Mouse (Mus musculus): ENCODE data around the gene Rbm46. TPM values are rescaled to one million over a fixed set of nuclear protein-coding genes. Genes with fewer than 3 reads are reported as not detected.

The Rbm46 gene
- total RNA-seq, 1 experiment = 2.9 TPM

DNA sequence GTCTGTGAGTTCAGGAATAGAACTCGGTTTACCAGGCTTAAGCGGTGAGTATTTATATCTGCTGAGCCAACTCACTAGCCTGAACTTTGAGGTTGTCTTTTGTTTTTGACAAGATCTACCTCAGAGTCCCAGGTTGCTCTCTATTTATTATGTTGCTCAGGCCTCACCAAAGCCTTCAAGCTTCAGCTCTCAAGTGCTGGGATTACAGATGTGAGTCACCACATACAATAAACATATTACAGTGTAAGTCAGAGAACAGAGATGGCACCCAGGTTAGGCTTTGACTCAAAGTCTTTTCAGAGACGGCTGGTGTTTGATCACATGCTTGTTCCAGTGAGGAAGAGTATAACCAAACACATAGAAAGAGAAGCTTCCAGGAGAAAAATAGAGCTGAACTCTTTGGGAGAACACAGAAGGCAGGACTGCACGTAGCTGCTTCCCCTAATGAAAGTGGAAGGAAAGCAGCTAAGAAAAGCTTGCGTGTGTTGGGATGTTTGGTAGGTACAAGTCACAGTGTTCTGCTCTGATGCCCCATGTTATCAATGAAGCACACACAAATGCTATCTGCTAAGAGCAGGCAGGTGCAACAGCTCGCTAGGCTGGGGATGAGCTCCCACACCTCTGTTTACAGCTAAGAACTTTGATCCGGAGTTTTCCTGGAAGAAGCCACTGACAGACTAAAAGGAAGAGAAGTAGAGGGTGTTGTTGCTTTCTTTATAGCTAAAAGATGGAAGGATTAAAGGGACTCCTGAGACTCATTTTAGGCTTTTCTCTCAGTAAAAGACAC is 65.8 kb downstream of the Rbm46 start:
- Histone ChIP-seq H3K27ac (ENCODE audit: insufficient read depth, low read depth, low read length, poor library complexity, severe bottlenecking) (no peak overlapping the region), H3K9me3 (ENCODE audit: control insufficient read depth, insufficient read depth, low read depth, low read length) (no peaks in the 10 kb centered on the region), H3K9ac (ENCODE audit: insufficient read depth, low read depth, low read length, poor library complexity, severe bottlenecking) (no peak overlapping the region), H3K4me1 (ENCODE audit: control insufficient read depth in 2 of 2, insufficient read depth in 2 of 2, low read length in 2 of 2, poor library complexity in 1 of 2) (no peaks in the 10 kb centered on the region), H3K36me3 (ENCODE audit: control insufficient read depth, insufficient read depth, low read length, poor library complexity, severe bottlenecking) (no peaks in the 10 kb centered on the region), H3K4me3 (ENCODE audit: insufficient read depth in 1 of 2, low read depth in 1 of 2, low read length in 2 of 2, poor library complexity in 1 of 2, severe bottlenecking in 1 of 2) (no peak overlapping the region)
- no peak for DNase-seq (ENCODE audit: low read depth, low spot score)
- in situ Hi-C loops (cut with MboI; ENCODE audit: low sequenced_read_pairs in 2 of 2, unreplicated experiment in 2 of 2) = no loop called here
- TF ChIP-seq CHD2 (IDR thresholded peaks at IDR 0.05; ENCODE audit: low read depth, low read length) = no peak
- no peak for TF ChIP-seq ZNF384 (IDR thresholded peaks at IDR 0.05; ENCODE audit: low read depth, low read length)
- no peak for TF ChIP-seq MAFK (IDR thresholded peaks at IDR 0.05; ENCODE audit: insufficient read depth, low read depth, low read length)
- no peak for TF ChIP-seq HCFC1 (IDR thresholded peaks at IDR 0.05; ENCODE audit: borderline replicate concordance, insufficient read depth, low read length)
- TF ChIP-seq ZC3H11A (IDR thresholded peaks at IDR 0.05; ENCODE audit: borderline replicate concordance, low read depth, low read length) = no peak

DNA sequence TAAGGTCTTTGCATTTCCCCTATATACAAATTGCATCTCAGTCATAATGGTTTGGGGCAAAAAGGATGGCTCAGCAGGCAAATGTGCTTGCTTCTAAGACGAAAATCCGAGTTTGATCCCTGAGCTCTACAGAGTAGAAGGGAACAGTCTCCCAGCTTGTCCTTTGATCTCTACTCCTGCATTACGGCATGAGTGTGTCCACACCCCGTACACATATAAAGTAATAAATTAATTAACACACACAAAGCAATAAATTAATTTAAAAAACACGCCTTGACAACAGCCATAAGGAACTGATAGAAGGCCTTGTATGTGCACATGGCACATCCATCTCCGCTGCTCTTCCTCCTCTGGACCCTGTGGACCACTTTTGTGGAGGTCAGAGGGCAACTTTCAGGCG is 66.5 kb downstream of the Rbm46 start:
- Histone ChIP-seq H3K4me1 (ENCODE audit: control insufficient read depth in 2 of 2, insufficient read depth in 2 of 2, low read length in 2 of 2, poor library complexity in 1 of 2) (no peaks in the 10 kb centered on the region), H3K36me3 (ENCODE audit: control insufficient read depth, insufficient read depth, low read length, poor library complexity, severe bottlenecking) (no peaks in the 10 kb centered on the region), H3K9ac (ENCODE audit: insufficient read depth, low read depth, low read length, poor library complexity, severe bottlenecking) (no peak overlapping the region), H3K9me3 (ENCODE audit: control insufficient read depth, insufficient read depth, low read depth, low read length) (no peaks in the 10 kb centered on the region), H3K4me3 (ENCODE audit: insufficient read depth in 1 of 2, low read depth in 1 of 2, low read length in 2 of 2, poor library complexity in 1 of 2, severe bottlenecking in 1 of 2) (no peak overlapping the region), H3K27ac (ENCODE audit: insufficient read depth, low read depth, low read length, poor library complexity, severe bottlenecking) (no peak overlapping the region)
- no peak for TF ChIP-seq HCFC1 (IDR thresholded peaks at IDR 0.05; ENCODE audit: borderline replicate concordance, insufficient read depth, low read length)
- no peak for TF ChIP-seq ZNF384 (IDR thresholded peaks at IDR 0.05; ENCODE audit: low read depth, low read length)
- TF ChIP-seq MAFK (IDR thresholded peaks at IDR 0.05; ENCODE audit: insufficient read depth, low read depth, low read length) = no peak
- no peak for TF ChIP-seq ZC3H11A (IDR thresholded peaks at IDR 0.05; ENCODE audit: borderline replicate concordance, low read depth, low read length)
- no peak for TF ChIP-seq CHD2 (IDR thresholded peaks at IDR 0.05; ENCODE audit: low read depth, low read length)
- in situ Hi-C loops (cut with MboI; ENCODE audit: low sequenced_read_pairs in 2 of 2, unreplicated experiment in 2 of 2) = no loop called here
- DNase-seq (ENCODE audit: low read depth, low spot score) = no peak

- Histone ChIP-seq H3K9me3 (ENCODE audit: control insufficient read depth, insufficient read depth, low read depth, low read length) (no peaks in the 10 kb centered on the region), H3K36me3 (ENCODE audit: control insufficient read depth, insufficient read depth, low read length, poor library complexity, severe bottlenecking) (no peaks in the 10 kb centered on the region), H3K27ac (ENCODE audit: insufficient read depth, low read depth, low read length, poor library complexity, severe bottlenecking) (no peak overlapping the region), H3K4me3 (ENCODE audit: insufficient read depth in 1 of 2, low read depth in 1 of 2, low read length in 2 of 2, poor library complexity in 1 of 2, severe bottlenecking in 1 of 2) (no peak overlapping the region), H3K4me1 (ENCODE audit: control insufficient read depth in 2 of 2, insufficient read depth in 2 of 2, low read length in 2 of 2, poor library complexity in 1 of 2) (no peaks in the 10 kb centered on the region), H3K9ac (ENCODE audit: insufficient read depth, low read depth, low read length, poor library complexity, severe bottlenecking) (no peak overlapping the region)
- in situ Hi-C loops (cut with MboI; ENCODE audit: low sequenced_read_pairs in 2 of 2, unreplicated experiment in 2 of 2) = no loop called here
- DNase-seq (ENCODE audit: low read depth, low spot score) = no peak
- TF ChIP-seq ZC3H11A (IDR thresholded peaks at IDR 0.05; ENCODE audit: borderline replicate concordance, low read depth, low read length) (no peak), CHD2 (IDR thresholded peaks at IDR 0.05; ENCODE audit: low read depth, low read length) (no peak), ZNF384 (IDR thresholded peaks at IDR 0.05; ENCODE audit: low read depth, low read length) (no peak), HCFC1 (IDR thresholded peaks at IDR 0.05; ENCODE audit: borderline replicate concordance, insufficient read depth, low read length) (no peak), MAFK (IDR thresholded peaks at IDR 0.05; ENCODE audit: insufficient read depth, low read depth, low read length) (no peak)
Observed at GRCm38 (mm10) chr3:82808323-82808911, 67.9 kb downstream of the Rbm46 start.

DNA sequence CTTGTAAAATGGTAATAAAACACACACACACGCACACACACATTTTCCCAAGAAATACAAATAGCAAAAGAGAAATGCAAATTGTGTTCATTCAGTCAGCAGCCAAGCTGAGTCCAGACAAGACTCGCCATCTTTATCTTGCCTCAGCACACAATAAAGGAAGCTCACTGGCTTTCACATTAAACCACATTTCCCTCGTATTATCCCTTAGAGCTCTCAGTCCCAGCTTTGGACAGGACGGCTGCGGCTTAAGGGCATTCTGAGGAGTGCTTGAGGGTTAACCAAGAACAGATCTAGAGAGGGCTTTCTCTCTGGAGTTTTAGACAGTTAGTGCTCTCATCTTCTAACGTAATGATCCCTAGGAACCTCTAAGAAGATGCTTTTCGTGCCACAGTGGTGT is 71.0 kb downstream of the Rbm46 start:
- Histone ChIP-seq H3K4me3 (ENCODE audit: insufficient read depth in 1 of 2, low read depth in 1 of 2, low read length in 2 of 2, poor library complexity in 1 of 2, severe bottlenecking in 1 of 2) (no peak overlapping the region), H3K36me3 (ENCODE audit: control insufficient read depth, insufficient read depth, low read length, poor library complexity, severe bottlenecking) (no peaks in the 10 kb centered on the region), H3K27ac (ENCODE audit: insufficient read depth, low read depth, low read length, poor library complexity, severe bottlenecking) (no peak overlapping the region), H3K4me1 (ENCODE audit: control insufficient read depth in 2 of 2, insufficient read depth in 2 of 2, low read length in 2 of 2, poor library complexity in 1 of 2) (no peaks in the 10 kb centered on the region), H3K9ac (ENCODE audit: insufficient read depth, low read depth, low read length, poor library complexity, severe bottlenecking) (no peak overlapping the region), H3K9me3 (ENCODE audit: control insufficient read depth, insufficient read depth, low read depth, low read length) (no peaks in the 10 kb centered on the region)
- in situ Hi-C loops (cut with MboI; ENCODE audit: low sequenced_read_pairs in 2 of 2, unreplicated experiment in 2 of 2) = no loop called here
- no peak for DNase-seq (ENCODE audit: low read depth, low spot score)
- TF ChIP-seq MAFK (IDR thresholded peaks at IDR 0.05; ENCODE audit: insufficient read depth, low read depth, low read length) (no peak), ZC3H11A (IDR thresholded peaks at IDR 0.05; ENCODE audit: borderline replicate concordance, low read depth, low read length) (no peak), ZNF384 (IDR thresholded peaks at IDR 0.05; ENCODE audit: low read depth, low read length) (no peak), HCFC1 (IDR thresholded peaks at IDR 0.05; ENCODE audit: borderline replicate concordance, insufficient read depth, low read length) (no peak)

Measured in ES-E14 (cell line).